Mouse (Mus musculus): ENCODE results near the gene Glyatl3. TPM values are rescaled to one million over a fixed set of nuclear protein-coding genes. Genes with fewer than 3 reads are reported as not detected.

Glyatl3 gene
- polyA plus RNA-seq, 1 experiment = 0.21 TPM

GRCm38 (mm10) chr17:40879528-40879923 is 34.6 kb downstream of the Glyatl3 start:
- TF ChIP-seq CTCF (IDR thresholded peaks at IDR 0.05; ENCODE audit: control insufficient read depth, insufficient read depth, insufficient replicate concordance, low read depth, low read length) (no peak), POLR2A (IDR thresholded peaks at IDR 0.05; ENCODE audit: control insufficient read depth, low read depth, low read length) (no peak)
- Histone ChIP-seq H3K4me1 (ENCODE audit: control insufficient read depth, insufficient read depth, low read length) (no peaks in the 10 kb centered on the region; the same call in 1 of the 2 replicates), H3K36me3 (ENCODE audit: control insufficient read depth, insufficient read depth, low read length) (no peaks in the 10 kb centered on the region), H3K27me3 (ENCODE audit: control insufficient read depth, insufficient read depth, low read length) (no peaks in the 10 kb centered on the region), H3K27ac (ENCODE audit: control insufficient read depth, insufficient read depth, low read depth, low read length) (no peak overlapping the region), H3K4me3 (ENCODE audit: control insufficient read depth, low read depth, low read length) (peak overlapping the region; percentile 71)

- H3K4me3 ChIP-seq (ENCODE audit: control insufficient read depth, low read depth, low read length) = no peak overlapping the region
- H3K27me3 ChIP-seq (ENCODE audit: control insufficient read depth, insufficient read depth, low read length) = no peaks in the 10 kb centered on the region
- H3K4me1 ChIP-seq (ENCODE audit: control insufficient read depth, insufficient read depth, low read length) = no peaks in the 10 kb centered on the region; the same call in 1 of the 2 replicates
- TF ChIP-seq POLR2A (IDR thresholded peaks at IDR 0.05; ENCODE audit: control insufficient read depth, low read depth, low read length) (no peak), CTCF (IDR thresholded peaks at IDR 0.05; ENCODE audit: control insufficient read depth, insufficient read depth, insufficient replicate concordance, low read depth, low read length) (no peak)
- H3K36me3 ChIP-seq (ENCODE audit: control insufficient read depth, insufficient read depth, low read length) = no peaks in the 10 kb centered on the region
- H3K27ac ChIP-seq (ENCODE audit: control insufficient read depth, insufficient read depth, low read depth, low read length) = no peak overlapping the region
These were observed 36.4 kb downstream of the Glyatl3 start for GRCm38 (mm10) chr17:40877741-40878140.

GRCm38 (mm10) chr17:40875568-40875967 is 38.6 kb downstream of the Glyatl3 start:
- H3K27ac ChIP-seq (ENCODE audit: control insufficient read depth, insufficient read depth, low read depth, low read length) = no peak overlapping the region
- no peak overlapping the region for H3K4me3 ChIP-seq (ENCODE audit: control insufficient read depth, low read depth, low read length)
- H3K4me1 ChIP-seq (ENCODE audit: control insufficient read depth, insufficient read depth, low read length) = no peaks in the 10 kb centered on the region; the same call in 1 of the 2 replicates
- no peaks in the 10 kb centered on the region for H3K27me3 ChIP-seq (ENCODE audit: control insufficient read depth, insufficient read depth, low read length)
- TF ChIP-seq POLR2A (IDR thresholded peaks at IDR 0.05; ENCODE audit: control insufficient read depth, low read depth, low read length) = no peak
- TF ChIP-seq CTCF (IDR thresholded peaks at IDR 0.05; ENCODE audit: control insufficient read depth, insufficient read depth, insufficient replicate concordance, low read depth, low read length) = no peak
- H3K36me3 ChIP-seq (ENCODE audit: control insufficient read depth, insufficient read depth, low read length) = no peaks in the 10 kb centered on the region

- no peak overlapping the region for H3K4me3 ChIP-seq (ENCODE audit: control insufficient read depth, low read depth, low read length)
- H3K4me1 ChIP-seq (ENCODE audit: control insufficient read depth, insufficient read depth, low read length) = no peaks in the 10 kb centered on the region
- H3K36me3 ChIP-seq (ENCODE audit: control insufficient read depth, insufficient read depth, low read length) = no peaks in the 10 kb centered on the region
- TF ChIP-seq CTCF (IDR thresholded peaks at IDR 0.05; ENCODE audit: control insufficient read depth, insufficient read depth, insufficient replicate concordance, low read depth, low read length) (no peak), POLR2A (IDR thresholded peaks at IDR 0.05; ENCODE audit: control insufficient read depth, low read depth, low read length) (no peak)
- no peak overlapping the region for H3K27ac ChIP-seq (ENCODE audit: control insufficient read depth, insufficient read depth, low read depth, low read length)
- no peaks in the 10 kb centered on the region for H3K27me3 ChIP-seq (ENCODE audit: control insufficient read depth, insufficient read depth, low read length)
These were observed 39.4 kb downstream of the Glyatl3 start for GRCm38 (mm10) chr17:40874701-40875100.

- no peaks in the 10 kb centered on the region for H3K36me3 ChIP-seq (ENCODE audit: control insufficient read depth, insufficient read depth, low read length)
- TF ChIP-seq POLR2A (IDR thresholded peaks at IDR 0.05; ENCODE audit: control insufficient read depth, low read depth, low read length) (no peak), CTCF (IDR thresholded peaks at IDR 0.05; ENCODE audit: control insufficient read depth, insufficient read depth, insufficient replicate concordance, low read depth, low read length) (no peak)
- no peak overlapping the region for H3K4me3 ChIP-seq (ENCODE audit: control insufficient read depth, low read depth, low read length)
- H3K27me3 ChIP-seq (ENCODE audit: control insufficient read depth, insufficient read depth, low read length) = no peaks in the 10 kb centered on the region
- H3K4me1 ChIP-seq (ENCODE audit: control insufficient read depth, insufficient read depth, low read length) = no peaks in the 10 kb centered on the region
- H3K27ac ChIP-seq (ENCODE audit: control insufficient read depth, insufficient read depth, low read depth, low read length) = no peak overlapping the region
These were observed 40.6 kb downstream of the Glyatl3 start for GRCm38 (mm10) chr17:40873582-40874011.

- Histone ChIP-seq H3K27ac (ENCODE audit: control insufficient read depth, insufficient read depth, low read depth, low read length) (no peak overlapping the region), H3K36me3 (ENCODE audit: control insufficient read depth, insufficient read depth, low read length) (no peaks in the 10 kb centered on the region)
These were observed 41.5 kb downstream of the Glyatl3 start for GRCm38 (mm10) chr17:40872626-40873025.

GRCm38 (mm10) chr17:40868952-40869747 is 45.0 kb downstream of the Glyatl3 start:
- H3K27me3 ChIP-seq (ENCODE audit: control insufficient read depth, insufficient read depth, low read length) = no peaks in the 10 kb centered on the region
- no peak overlapping the region for H3K27ac ChIP-seq (ENCODE audit: control insufficient read depth, insufficient read depth, low read depth, low read length)
- H3K36me3 ChIP-seq (ENCODE audit: control insufficient read depth, insufficient read depth, low read length) = no peaks in the 10 kb centered on the region
- no peak overlapping the region for H3K4me3 ChIP-seq (ENCODE audit: control insufficient read depth, low read depth, low read length)
- TF ChIP-seq CTCF (IDR thresholded peaks at IDR 0.05; ENCODE audit: control insufficient read depth, insufficient read depth, insufficient replicate concordance, low read depth, low read length) (no peak), POLR2A (IDR thresholded peaks at IDR 0.05; ENCODE audit: control insufficient read depth, low read depth, low read length) (no peak)
- H3K4me1 ChIP-seq (ENCODE audit: control insufficient read depth, insufficient read depth, low read length) = no peaks in the 10 kb centered on the region

More at GRCm38 (mm10) chr17:40872626-40873025, 41.5 kb downstream of the Glyatl3 start:
- H3K27me3 ChIP-seq (ENCODE audit: control insufficient read depth, insufficient read depth, low read length) = no peaks in the 10 kb centered on the region
- no peak overlapping the region for H3K4me3 ChIP-seq (ENCODE audit: control insufficient read depth, low read depth, low read length)
- H3K4me1 ChIP-seq (ENCODE audit: control insufficient read depth, insufficient read depth, low read length) = no peaks in the 10 kb centered on the region
- TF ChIP-seq POLR2A (IDR thresholded peaks at IDR 0.05; ENCODE audit: control insufficient read depth, low read depth, low read length) = no peak
- TF ChIP-seq CTCF (IDR thresholded peaks at IDR 0.05; ENCODE audit: control insufficient read depth, insufficient read depth, insufficient replicate concordance, low read depth, low read length) = no peak

Measured in testis, adult 2 months (tissue).